Mouse (Mus musculus) macrophage (primary cell): Measurements from ENCODE around the gene Snx3. TPM values are rescaled to one million over a fixed set of nuclear protein-coding genes. Genes with fewer than 3 reads are reported as not detected.

Experiments used
- H3K27ac ChIP-seq: fragments of 350-480 bp; formaldehyde crosslinking; 2 replicates; pipeline ENCODE4 v1.9.0; 2021
- H3K36me3 ChIP-seq: fragments of 350-480 bp; formaldehyde crosslinking; 2 replicates; pipeline ENCODE4 v1.9.0; 2021; ENCODE audit errors: inconsistent target
- H3K4me3 ChIP-seq: fragments of 350-480 bp; formaldehyde crosslinking; 2 replicates; pipeline ENCODE4 v1.9.0; 2021; ENCODE audit errors: inconsistent target
- H3K79me2 ChIP-seq: fragments of 350-480 bp; formaldehyde crosslinking; 2 replicates; pipeline ENCODE4 v1.9.0; 2021; ENCODE audit errors: inconsistent target
- WGBS: methylation state at CpG from one replicate; pipeline ENCODE4 v1.1.7; 2026; ENCODE audit warnings: inconsistent platforms; ENCODE audit not compliant: missing documents; 5-methylcytosine and 5-hydroxymethylcytosine counted together
- polyA plus RNA-seq: library from polyadenylated mRNA; stranded (reverse); fragments of 250-400 nt; gene quantifications from 3 replicates; pipeline ENCODE4 v1.2.4, GENCODE M21; 2018; ENCODE audit warnings: inconsistent platforms

The Snx3 gene
- polyA plus RNA-seq, 1 experiment from 2014 or later, result 673 TPM

DNA sequence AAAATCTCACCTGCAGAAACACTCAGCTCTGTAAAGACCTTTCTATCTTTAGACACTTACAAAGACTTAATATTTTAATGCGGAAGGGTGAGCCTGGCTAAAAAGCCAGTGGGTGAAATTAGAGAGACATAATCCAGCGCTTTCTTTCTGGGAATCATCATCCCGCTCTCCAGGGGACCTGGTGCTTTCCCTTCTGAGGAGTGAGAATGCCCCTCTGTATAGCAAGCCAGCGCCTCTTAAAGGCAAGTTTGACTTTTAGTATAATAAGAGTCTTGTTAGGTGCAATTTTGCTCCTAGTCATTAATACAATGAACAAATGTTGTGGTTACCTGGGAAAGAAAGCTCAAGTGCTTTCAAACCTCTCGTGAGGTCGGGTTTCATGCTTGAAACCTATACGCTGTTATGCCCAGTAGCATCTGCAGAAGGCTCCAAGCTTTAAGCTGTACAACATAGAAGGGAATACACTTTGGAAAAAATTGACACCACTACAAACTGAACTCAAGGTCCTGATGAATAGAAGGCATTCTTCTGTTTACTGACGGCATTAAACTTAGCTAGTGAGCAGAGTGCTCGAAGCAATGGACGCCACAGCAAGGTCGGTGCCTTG is 21.8 kb downstream of the Snx3 start:
- Histone ChIP-seq H3K27ac (no peak overlapping the region), H3K36me3 (peaks cover 39% of the 10 kb centered on the region), H3K4me3 (no peak overlapping the region), H3K79me2 (peaks cover 100% of the 10 kb centered on the region)
- 95% methylated on average over 11 of the region's 11 CpGs for WGBS

DNA sequence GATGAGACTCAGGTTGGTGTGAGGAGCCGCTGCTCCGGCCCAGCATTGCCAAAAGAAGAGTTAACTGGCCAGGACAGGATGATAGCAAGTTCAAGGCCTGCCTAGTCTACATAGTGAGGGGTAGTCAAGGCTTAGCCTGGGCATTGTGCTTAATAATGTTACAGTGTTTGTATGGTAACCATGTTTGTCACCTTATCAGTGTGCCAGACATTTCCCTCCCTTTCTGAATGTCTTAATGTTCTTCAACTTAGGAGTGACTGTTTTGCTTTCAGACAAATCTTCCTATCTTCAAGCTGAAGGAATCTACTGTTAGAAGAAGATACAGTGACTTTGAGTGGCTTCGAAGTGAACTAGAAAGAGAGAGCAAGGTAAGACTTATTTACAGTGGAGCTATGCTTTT is 23.9 kb downstream of the Snx3 start:
- Histone ChIP-seq H3K36me3 (peaks cover 56% of the 10 kb centered on the region), H3K4me3 (no peak overlapping the region), H3K79me2 (peaks cover 100% of the 10 kb centered on the region), H3K27ac (no peak overlapping the region)
- WGBS, result 98% methylated on average over 3 of the region's 3 CpGs

DNA sequence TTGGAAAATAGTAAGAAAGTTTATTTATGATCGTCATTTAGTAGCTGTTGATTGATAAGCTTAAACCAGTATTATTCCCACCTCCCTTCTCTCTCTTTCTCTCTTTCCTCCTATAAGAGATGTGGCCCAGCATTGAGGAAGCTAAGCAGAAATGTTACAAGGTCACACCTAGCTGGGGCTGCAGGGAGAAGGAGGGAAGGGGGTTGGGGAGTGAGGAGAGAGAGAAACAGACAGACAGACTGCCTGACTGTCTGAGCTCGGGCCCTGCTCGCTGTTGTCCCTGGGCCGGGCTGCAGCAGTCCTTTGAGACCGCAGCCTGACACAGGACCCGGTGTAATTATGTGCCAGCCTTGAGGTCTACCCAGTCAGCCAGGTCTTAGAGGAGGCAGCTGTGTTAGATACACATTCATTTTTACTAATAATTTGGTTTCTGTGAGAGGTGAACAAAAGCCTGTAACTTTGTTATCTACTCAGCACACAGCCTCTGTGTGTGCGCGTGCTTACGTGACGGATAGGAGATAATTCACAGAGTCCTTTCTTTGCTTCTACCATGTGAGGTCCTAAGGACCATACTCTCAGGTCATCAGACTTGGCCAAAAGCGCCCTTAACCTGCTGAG is 32.1 kb downstream of the Snx3 start:
- peaks cover 42% of the 10 kb centered on the region for H3K79me2 ChIP-seq
- H3K36me3 ChIP-seq, result peaks cover 48% of the 10 kb centered on the region
- 97% methylated on average over 10 of the region's 11 CpGs for WGBS
- H3K4me3 ChIP-seq, result no peak overlapping the region
- H3K27ac ChIP-seq, result no peak overlapping the region

DNA sequence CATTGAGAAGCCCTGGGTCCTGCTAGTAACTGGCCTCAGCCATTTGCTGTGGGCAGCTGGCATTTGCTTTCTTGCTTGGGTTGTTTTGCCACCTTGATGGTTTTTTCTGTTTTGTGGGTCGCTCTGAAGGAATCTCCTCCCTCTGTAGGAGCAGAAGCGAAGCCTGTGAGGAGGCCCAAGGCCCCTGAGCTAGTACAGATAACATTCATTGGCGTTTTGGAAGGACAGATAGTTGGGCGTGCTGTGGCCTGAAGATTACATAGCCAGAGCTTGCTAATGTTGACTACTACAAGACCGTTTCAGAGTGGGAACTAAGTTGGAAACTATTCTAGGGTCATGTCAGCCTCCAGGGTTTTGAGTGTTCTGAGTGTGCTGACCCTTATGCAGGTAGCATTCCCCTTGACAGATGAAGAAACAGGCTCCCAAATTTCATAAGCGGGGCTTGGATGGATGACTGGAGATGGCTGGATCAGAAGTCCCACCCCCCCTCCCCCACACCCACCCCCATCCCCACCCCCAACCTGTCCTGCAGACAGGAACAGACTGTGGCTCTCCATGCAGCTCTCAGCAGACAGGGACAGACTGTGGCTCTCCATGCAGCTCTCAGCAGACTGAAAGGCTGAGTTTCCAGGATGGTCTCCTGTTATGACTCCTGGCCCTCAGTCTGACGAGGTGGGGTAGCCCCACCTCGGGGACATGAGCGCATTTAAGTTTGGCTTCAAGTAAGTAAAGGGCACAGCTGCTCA is 35.9 kb downstream of the Snx3 start:
- 95% methylated on average over 8 of the region's 9 CpGs for WGBS
- Histone ChIP-seq H3K27ac (no peak overlapping the region), H3K36me3 (peaks cover 34% of the 10 kb centered on the region), H3K79me2 (peaks cover 7% of the 10 kb centered on the region; the same call in 1 of the 2 replicates), H3K4me3 (no peak overlapping the region)

DNA sequence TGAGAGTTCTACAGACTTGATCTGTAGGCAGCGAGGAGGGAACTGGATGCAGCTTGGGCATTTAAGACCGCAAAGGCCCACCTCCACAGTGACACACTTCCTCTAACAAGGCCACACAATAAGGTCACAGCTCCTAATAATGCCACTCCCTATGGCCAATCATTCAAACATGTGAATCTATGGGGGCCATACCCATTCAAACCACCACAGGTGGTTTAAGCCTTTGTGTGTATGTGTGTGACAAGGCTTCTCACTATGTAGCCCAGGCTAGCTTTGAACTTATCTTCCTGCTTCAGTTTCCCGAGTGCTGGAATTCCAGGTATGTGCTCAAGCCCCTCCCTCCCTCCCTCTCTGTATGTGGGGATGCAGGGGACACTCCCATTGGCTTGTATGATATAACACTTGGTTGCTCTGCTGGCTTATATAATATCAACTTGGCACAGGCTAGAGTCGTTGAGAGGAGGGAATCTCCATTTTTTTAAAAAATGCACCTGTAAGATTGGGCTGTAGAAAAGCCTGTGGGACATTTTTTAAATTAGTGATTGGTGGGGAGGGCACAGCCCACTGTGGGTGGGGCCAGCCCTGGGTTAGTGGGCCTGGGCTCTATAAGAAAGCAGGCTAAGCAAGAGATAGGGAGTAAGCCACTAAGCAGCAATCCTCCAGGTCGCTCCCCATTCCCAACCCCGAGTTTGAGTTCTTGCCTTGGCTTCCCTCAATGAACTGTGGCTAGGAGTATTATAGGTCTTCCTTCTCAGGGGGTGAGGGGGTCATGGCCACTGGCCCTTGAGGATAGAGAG is 44.1 kb downstream of the Snx3 start:
- Histone ChIP-seq H3K27ac (no peak overlapping the region), H3K36me3 (no peaks in the 10 kb centered on the region), H3K4me3 (no peak overlapping the region), H3K79me2 (no peaks in the 10 kb centered on the region)
- WGBS, result 83% methylated on average over 6 of the region's 6 CpGs

DNA sequence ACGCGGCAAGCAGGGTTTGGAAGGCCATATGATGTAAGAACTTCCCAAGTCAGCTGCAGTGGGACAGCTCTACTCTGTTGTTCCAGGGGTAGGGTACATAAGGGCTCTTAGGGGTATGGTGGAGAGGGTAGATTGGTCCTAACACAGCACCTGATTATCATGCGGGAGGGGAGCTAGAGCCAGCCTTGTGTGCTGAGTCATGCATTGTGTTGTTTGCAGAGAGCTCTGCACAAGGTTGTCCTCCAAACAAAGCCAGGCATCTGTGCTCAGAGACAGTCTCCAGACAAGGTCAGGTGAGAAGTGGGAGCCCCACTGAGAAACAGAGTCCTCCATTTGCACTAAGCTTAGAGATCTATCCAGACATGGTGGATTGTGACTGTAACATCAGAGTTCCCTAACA is 44.7 kb downstream of the Snx3 start:
- Histone ChIP-seq H3K4me3 (no peak overlapping the region), H3K79me2 (no peaks in the 10 kb centered on the region), H3K36me3 (no peaks in the 10 kb centered on the region), H3K27ac (no peak overlapping the region)
- 97% methylated on average over 3 of the region's 3 CpGs for WGBS

DNA sequence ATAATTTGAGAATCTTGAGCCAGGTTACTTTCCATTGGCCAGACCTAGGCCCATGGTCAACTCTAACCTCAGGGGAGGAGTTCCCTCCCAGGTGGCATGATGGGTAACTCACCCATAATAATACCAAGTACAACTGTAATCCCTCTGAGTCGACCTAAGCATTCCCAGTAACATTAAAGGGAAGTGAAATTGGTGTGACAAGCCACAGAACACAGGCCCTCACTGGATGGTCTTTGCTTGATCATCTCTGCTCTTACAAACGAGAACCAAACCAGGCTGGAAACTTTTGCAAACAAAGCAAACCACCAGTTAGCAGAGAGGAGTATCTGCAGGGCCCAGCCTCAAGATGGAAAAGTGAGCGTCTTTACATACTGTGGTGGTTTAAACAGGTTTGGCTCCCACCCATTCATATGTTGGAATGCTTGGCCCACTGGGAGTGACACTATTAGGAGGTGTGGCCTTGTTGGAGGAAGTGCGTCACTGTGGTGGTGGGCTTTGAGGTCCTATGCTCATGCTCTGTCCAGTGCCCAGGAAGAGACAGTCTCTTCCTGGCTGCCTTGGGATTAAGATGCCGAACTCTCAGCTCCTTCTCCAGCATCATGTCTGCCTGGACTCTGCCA is 57.9 kb downstream of the Snx3 start:
- Histone ChIP-seq H3K4me3 (no peak overlapping the region), H3K36me3 (no peaks in the 10 kb centered on the region), H3K27ac (no peak overlapping the region), H3K79me2 (no peaks in the 10 kb centered on the region)
- WGBS, result 53% methylated on average over 5 of the region's 5 CpGs

DNA sequence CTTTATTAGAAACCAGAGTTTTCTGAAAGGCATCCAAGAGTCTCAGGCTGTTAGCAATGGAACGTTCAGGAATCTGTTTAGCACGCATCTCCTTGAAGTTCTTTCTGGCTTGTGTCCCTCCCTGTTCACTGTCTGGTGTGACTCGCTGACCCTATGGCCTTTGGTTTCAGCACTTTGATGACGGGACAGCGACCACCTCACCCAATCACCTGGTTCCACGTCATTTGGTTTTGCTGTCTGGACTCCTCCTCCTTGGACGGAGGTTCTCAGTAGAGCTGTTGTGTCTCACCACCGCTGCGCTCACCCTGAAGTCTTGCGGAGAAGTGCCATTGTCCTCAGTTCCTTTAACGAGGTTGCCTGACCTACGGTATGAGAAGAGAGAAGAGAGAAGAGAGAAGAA is 60.4 kb downstream of the Snx3 start:
- H3K27ac ChIP-seq, result no peak overlapping the region
- 5% methylated on average over 10 of the region's 12 CpGs for WGBS
- H3K79me2 ChIP-seq, result no peaks in the 10 kb centered on the region
- H3K4me3 ChIP-seq, result no peak overlapping the region
- H3K36me3 ChIP-seq, result no peaks in the 10 kb centered on the region

DNA sequence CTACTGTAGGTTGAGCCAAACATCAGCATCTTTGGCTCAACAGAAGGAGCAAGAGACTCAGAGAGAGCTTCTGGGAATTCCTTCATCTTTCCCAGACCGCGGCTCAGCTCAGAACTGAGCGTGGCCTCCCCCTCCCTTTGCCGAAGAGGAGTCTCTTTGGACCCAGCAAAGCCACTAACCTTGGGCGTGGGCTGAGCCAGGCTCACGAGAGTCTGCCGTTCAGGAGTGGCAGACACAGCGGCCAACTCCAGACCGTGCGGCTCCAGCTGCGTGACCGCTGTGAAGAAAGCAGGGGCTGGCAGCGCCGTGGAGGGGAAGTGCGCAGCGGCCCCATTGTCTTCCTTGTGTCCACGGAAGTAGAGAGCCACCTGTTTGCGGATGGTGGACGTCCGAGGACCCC is 70.7 kb downstream of the Snx3 start:
- Histone ChIP-seq H3K79me2 (no peaks in the 10 kb centered on the region), H3K36me3 (no peaks in the 10 kb centered on the region), H3K4me3 (no peak overlapping the region), H3K27ac (no peak overlapping the region)
- 3% methylated on average over 20 of the region's 20 CpGs for WGBS

DNA sequence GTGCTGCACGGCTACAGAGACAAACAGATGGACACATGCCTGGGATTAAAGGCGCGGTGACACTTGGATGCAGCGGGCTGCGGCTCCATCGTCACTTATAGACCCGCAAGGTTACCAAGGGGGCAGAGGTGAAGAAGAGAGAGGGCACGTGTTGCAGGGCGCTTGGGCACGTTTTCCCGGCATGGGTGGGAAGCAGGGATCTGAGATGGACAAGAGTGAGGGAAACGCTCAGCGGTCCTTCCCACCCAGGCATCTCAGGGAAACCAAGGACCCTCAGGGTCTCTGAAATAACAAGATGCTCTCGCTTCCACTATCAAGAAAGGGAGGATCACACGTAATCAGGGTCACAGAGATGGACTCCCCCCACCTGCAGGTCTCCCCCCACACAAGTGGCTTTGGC is 71.1 kb downstream of the Snx3 start:
- Histone ChIP-seq H3K36me3 (no peaks in the 10 kb centered on the region), H3K4me3 (no peak overlapping the region)
- WGBS, result 6% methylated on average over 15 of the region's 15 CpGs

DNA sequence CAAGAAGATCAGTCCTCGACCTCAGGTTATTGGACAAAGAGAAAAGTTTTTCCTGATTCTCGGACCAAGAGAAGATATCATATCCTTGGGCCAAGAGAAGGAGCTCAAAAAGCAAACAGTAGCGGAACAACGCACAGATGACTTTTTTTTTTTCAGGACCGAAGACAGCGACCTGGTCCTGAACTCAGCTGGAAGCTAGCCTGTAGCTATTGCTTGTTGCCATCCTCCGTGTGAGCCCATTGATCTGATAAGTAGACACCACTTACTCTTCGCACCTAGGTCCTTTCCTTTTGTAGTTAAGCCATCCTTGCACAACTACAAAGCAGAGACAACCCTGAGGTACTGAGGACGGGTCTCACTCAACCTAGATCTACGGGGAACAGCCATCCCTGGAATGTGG is 72.8 kb downstream of the Snx3 start:
- Histone ChIP-seq H3K79me2 (no peaks in the 10 kb centered on the region), H3K27ac (no peak overlapping the region), H3K36me3 (no peaks in the 10 kb centered on the region), H3K4me3 (no peak overlapping the region)
- WGBS, result 9% methylated on average over 10 of the region's 10 CpGs

More for the DNA sequence above, 71.1 kb downstream of the Snx3 start:
- Histone ChIP-seq H3K79me2 (no peaks in the 10 kb centered on the region), H3K27ac (no peak overlapping the region)

DNA sequence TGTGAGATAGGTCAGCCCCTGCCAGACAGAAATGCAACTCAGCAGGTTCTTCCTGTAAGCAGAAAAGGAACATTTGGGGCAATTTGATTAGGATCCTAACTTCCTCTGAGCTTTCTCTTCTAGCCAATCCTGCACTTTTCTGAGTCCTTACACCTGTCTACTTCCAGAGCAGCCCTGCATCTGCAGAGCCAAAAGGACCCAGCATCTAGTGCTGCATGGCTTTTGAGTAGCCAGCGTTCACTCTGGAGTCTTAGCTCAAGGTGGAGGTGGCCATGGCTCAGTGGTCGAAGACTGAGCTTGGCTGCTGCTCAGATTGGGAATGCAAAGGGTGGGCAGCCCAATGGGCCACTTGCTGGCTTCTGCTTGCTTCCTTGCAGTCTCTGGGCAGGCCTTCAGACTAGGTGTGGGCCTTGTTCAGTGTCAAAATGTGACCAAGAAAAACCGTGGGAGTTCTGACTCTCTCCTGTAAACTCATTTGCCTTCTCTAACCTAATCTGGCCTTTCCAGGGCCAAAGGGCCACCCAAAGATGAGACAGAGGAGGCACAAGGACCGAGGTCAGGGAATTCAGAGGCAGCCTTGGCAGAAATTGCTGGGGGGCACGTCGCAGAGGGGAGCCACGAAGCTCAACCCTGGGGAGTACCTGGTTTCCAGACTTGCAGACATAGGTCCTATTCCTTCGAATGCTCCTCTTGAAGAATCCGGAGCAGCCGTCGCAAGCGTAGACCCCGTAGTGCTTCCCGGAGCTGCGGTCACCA is 75.9 kb downstream of the Snx3 start:
- H3K27ac ChIP-seq, result no peak overlapping the region
- whole genome bisulfite sequencing, result 8% methylated on average over 15 of the region's 15 CpGs

DNA sequence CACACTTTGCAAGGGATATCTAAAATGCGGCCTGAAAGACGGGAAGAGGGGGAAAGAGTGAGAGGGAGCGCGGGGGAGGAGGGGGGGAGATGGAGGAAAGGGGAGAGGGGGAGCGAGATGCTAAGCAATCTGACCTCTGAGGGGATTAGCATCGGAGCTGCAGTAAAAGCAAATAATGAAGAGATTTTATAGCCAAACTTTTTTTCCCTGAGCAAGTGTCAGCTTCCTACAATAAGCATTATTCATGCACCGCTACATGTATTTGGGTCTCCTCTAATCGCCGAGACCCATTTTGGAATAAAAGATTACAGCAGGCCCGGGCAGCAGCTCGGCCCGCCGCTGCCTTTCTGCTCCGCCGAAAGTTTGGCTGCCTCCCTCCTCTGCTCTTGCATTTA is 76.4 kb downstream of the Snx3 start:
- WGBS, result under 1% methylated on average over 15 of the region's 15 CpGs
- Histone ChIP-seq H3K36me3 (no peaks in the 10 kb centered on the region), H3K79me2 (no peaks in the 10 kb centered on the region)

More for the DNA sequence above, 75.9 kb downstream of the Snx3 start:
- H3K36me3 ChIP-seq, result no peaks in the 10 kb centered on the region
- H3K4me3 ChIP-seq, result no peak overlapping the region
- no peaks in the 10 kb centered on the region for H3K79me2 ChIP-seq

More for the DNA sequence above, 76.4 kb downstream of the Snx3 start:
- Histone ChIP-seq H3K27ac (no peak overlapping the region), H3K4me3 (no peak overlapping the region)
